Mouse (Mus musculus) embryonic facial prominence, embryonic 11.5 days (tissue): ENCODE data around the gene Slitrk2. TPM values are rescaled to one million over a fixed set of nuclear protein-coding genes. Genes with fewer than 3 reads are reported as not detected.

ENCODE experiments used
- ATAC-seq: fragments of 200-750 bp; cut with Nextera tagmentation; replicated peaks from 2 replicates; pipeline ENCODE4 v1.8.0; 2017; ENCODE audit warnings: low read depth; ENCODE audit not compliant: insufficient number of reproducible peaks, low FRiP score, low TSS enrichment
- DNase-seq: peaks from one replicate; pipeline ENCODE4 v3.0.0-alpha.2; 2015; ENCODE audit warnings: low spot score
- H3K27ac ChIP-seq: fragments of 300-500 bp; sonication (generic); replicated peaks from 2 replicates; pipeline ENCODE4 v1.5.1; 2014; ENCODE audit warnings: mild to moderate bottlenecking, low read depth, low read length, control low read depth
- H3K27me3 ChIP-seq: fragments of 300-500 bp; sonication (generic); 2 replicates; pipeline ENCODE4 v1.6.1; 2014; ENCODE audit warnings: mild to moderate bottlenecking, low read length, moderate library complexity, mixed read lengths; ENCODE audit not compliant: control insufficient read depth, insufficient read depth
- H3K36me3 ChIP-seq: fragments of 300-500 bp; sonication (generic); replicated peaks from 2 replicates; pipeline ENCODE4 v1.6.1; 2014; ENCODE audit warnings: low read depth, mild to moderate bottlenecking, low read length, moderate library complexity, mixed read lengths; ENCODE audit not compliant: control insufficient read depth, insufficient read depth
- H3K4me1 ChIP-seq: fragments of 300-500 bp; sonication (generic); 2 replicates; pipeline ENCODE4 v1.6.1; 2014; ENCODE audit warnings: low read length, mixed read lengths; ENCODE audit not compliant: control insufficient read depth, insufficient read depth
- H3K4me2 ChIP-seq: fragments of 300-500 bp; sonication (generic); 2 replicates; pipeline ENCODE4 v1.6.1; 2014; ENCODE audit warnings: low read depth, mild to moderate bottlenecking, control low read depth, low read length, moderate library complexity
- H3K4me3 ChIP-seq: fragments of 300-500 bp; sonication (generic); 2 replicates; pipeline ENCODE4 v1.5.1; 2014; ENCODE audit warnings: low read depth, low read length, control low read depth
- H3K9ac ChIP-seq: fragments of 300-500 bp; sonication (generic); replicated peaks from 2 replicates; pipeline ENCODE4 v1.6.1; 2014; ENCODE audit warnings: mild to moderate bottlenecking, control low read depth, low read length
- H3K9me3 ChIP-seq: fragments of 300-500 bp; sonication (generic); replicated peaks from 2 replicates; pipeline ENCODE4 v1.6.1; 2016; ENCODE audit warnings: mild to moderate bottlenecking, low read length, inconsistent platforms, mixed read lengths; ENCODE audit not compliant: control insufficient read depth
- WGBS: fragments of 180-500 bp; shearing (Covaris S2); extraction: QIAGEN DNeasy Blood & Tissue Kit; methylation state at CpG from one replicate; pipeline ENCODE4 v1.1.7; 2014; 5-methylcytosine and 5-hydroxymethylcytosine counted together
- polyA plus RNA-seq: library from polyadenylated mRNA; unstranded; fragments of >200 nt; fragmentation: Nextera tagmentation; extraction: Ambion mirVana; gene quantifications from 2 replicates; pipeline ENCODE4 v1.2.1, GENCODE M21; 2014

The Slitrk2 gene
- 3.3 and 3.5 TPM in 2 replicates for polyA plus RNA-seq

- DNase-seq (peak; percentile 24), ATAC-seq (peak; percentile 69)
- H3K27ac ChIP-seq: no peak within 1 kb of the TSS
- no peaks in the 10 kb centered on the region for H3K36me3 ChIP-seq
- H3K9ac ChIP-seq: 0 out of 2 replicates have a peak within 1 kb of the TSS, but pooled peaks have one; percentile 22
- H3K9me3 ChIP-seq: no peaks in the 10 kb centered on the region
- peak within 1 kb of the TSS; percentile 27 for H3K4me3 ChIP-seq
- H3K27me3 ChIP-seq: no peaks in the 10 kb centered on the region
- no peaks in the 10 kb centered on the region for H3K4me1 ChIP-seq
- H3K4me2 ChIP-seq: peak within 1 kb of the TSS; percentile 54
- WGBS: 17% methylated on average over 25 of the region's 25 CpGs
These were observed at the start of gene Slitrk2 for GRCm38 (mm10) chrX:66648911-66649620. Gene Slitrk2 (plus strand): TSS chrX:66649318.

GRCm38 (mm10) chrX:66605490-66605889 is 43.6 kb upstream of the Slitrk2 start:
- Histone ChIP-seq H3K27ac (no peak overlapping the region), H3K36me3 (no peaks in the 10 kb centered on the region), H3K9ac (no peak overlapping the region), H3K4me2 (no peak overlapping the region), H3K9me3 (no peaks in the 10 kb centered on the region), H3K4me1 (no peaks in the 10 kb centered on the region), H3K4me3 (no peak overlapping the region), H3K27me3 (no peaks in the 10 kb centered on the region)
- DNase-seq (no peak), ATAC-seq (no peak)
- 83% methylated on average over 3 of the region's 3 CpGs for WGBS

GRCm38 (mm10) chrX:66652455-66653144 is 3.5 kb downstream of the Slitrk2 start:
- peak overlapping the region; percentile 25; the same call in 1 of the 2 replicates for H3K9ac ChIP-seq
- peak; percentile 65 for DNase-seq
- H3K4me3 ChIP-seq: peak overlapping the region; percentile 31
- H3K4me2 ChIP-seq: peak overlapping the region; percentile 51
- H3K27me3 ChIP-seq: no peaks in the 10 kb centered on the region
- no peaks in the 10 kb centered on the region for H3K9me3 ChIP-seq
- H3K27ac ChIP-seq: no peak overlapping the region
- WGBS: 15% methylated on average over 21 of the region's 21 CpGs
- H3K4me1 ChIP-seq: no peaks in the 10 kb centered on the region
- H3K36me3 ChIP-seq: no peaks in the 10 kb centered on the region
- ATAC-seq: peak; percentile 82

GRCm38 (mm10) chrX:66657365-66657764 is 8.2 kb downstream of the Slitrk2 start:
- H3K4me3 ChIP-seq: no peak overlapping the region
- H3K36me3 ChIP-seq: no peaks in the 10 kb centered on the region
- no peak overlapping the region for H3K4me2 ChIP-seq
- DNase-seq (peak; percentile 31), ATAC-seq (no peak)
- H3K9ac ChIP-seq: no peak overlapping the region
- H3K27me3 ChIP-seq: no peaks in the 10 kb centered on the region
- WGBS: 37% methylated on average over 2 of the region's 2 CpGs
- no peaks in the 10 kb centered on the region for H3K9me3 ChIP-seq
- H3K4me1 ChIP-seq: no peaks in the 10 kb centered on the region
- no peak overlapping the region for H3K27ac ChIP-seq

GRCm38 (mm10) chrX:66676959-66677358 is 27.8 kb downstream of the Slitrk2 start:
- no peaks in the 10 kb centered on the region for H3K4me1 ChIP-seq
- no peak overlapping the region for H3K4me3 ChIP-seq
- no peak overlapping the region for H3K9ac ChIP-seq
- no peaks in the 10 kb centered on the region for H3K36me3 ChIP-seq
- no peak for DNase-seq
- 91% methylated on average over 4 of the region's 4 CpGs for WGBS
- no peaks in the 10 kb centered on the region for H3K27me3 ChIP-seq
- no peaks in the 10 kb centered on the region for H3K9me3 ChIP-seq
- no peak for ATAC-seq
- no peak overlapping the region for H3K4me2 ChIP-seq
- no peak overlapping the region for H3K27ac ChIP-seq

- ATAC-seq: no peak
- H3K4me2 ChIP-seq: no peak overlapping the region
- no peaks in the 10 kb centered on the region for H3K27me3 ChIP-seq
- WGBS: 40% methylated on average over 6 of the region's 7 CpGs
- no peaks in the 10 kb centered on the region for H3K4me1 ChIP-seq
- no peak overlapping the region for H3K4me3 ChIP-seq
- no peak overlapping the region for H3K9ac ChIP-seq
- H3K27ac ChIP-seq: no peak overlapping the region
- no peak for DNase-seq
- H3K9me3 ChIP-seq: no peaks in the 10 kb centered on the region
- no peaks in the 10 kb centered on the region for H3K36me3 ChIP-seq
These were observed 29.5 kb downstream of the Slitrk2 start for GRCm38 (mm10) chrX:66678646-66679045.
